Mouse (Mus musculus) spleen, adult 18-20 months (tissue): Measurements from ENCODE around the gene Tead1.
"Not testable (repeated sequence)": the region's sequence is repeated elsewhere in the genome, so short reads cannot be mapped to it uniquely, and the experiment has no call there.

Experiments used
- DNase-seq, 2 experiments: peaks; one replicate each; pipeline ENCODE4 v3.0.0; 2022; ENCODE audit warnings: mixed read lengths in 2 of 2

Gene Tead1

GRCm38 (mm10) chr7:112868551-112869465 is 189.7 kb downstream of the Tead1 start:
- DNase-seq, result peak in 1 of 2 experiments; percentile 22

DNA sequence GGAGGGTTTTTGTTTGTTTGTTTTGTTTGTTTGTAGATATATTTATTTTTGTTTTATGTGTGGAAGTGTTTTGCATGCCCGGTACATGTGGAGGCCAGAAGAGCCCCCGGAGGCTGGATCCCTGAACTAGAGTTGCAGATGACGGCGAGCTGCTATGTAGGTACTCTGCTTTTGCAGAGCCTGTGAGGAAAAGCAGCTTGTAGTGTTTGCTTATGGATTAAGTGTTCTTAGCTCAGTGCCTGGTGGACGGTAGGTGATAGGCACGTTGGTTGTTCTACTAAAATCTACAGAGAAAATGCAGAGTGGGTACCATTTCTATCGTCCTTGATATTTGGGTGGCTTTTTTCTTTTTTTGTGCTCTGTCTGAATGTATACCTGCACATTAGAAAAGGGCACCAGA is 192.6 kb downstream of the Tead1 start:
- DNase-seq, result no peak

DNA sequence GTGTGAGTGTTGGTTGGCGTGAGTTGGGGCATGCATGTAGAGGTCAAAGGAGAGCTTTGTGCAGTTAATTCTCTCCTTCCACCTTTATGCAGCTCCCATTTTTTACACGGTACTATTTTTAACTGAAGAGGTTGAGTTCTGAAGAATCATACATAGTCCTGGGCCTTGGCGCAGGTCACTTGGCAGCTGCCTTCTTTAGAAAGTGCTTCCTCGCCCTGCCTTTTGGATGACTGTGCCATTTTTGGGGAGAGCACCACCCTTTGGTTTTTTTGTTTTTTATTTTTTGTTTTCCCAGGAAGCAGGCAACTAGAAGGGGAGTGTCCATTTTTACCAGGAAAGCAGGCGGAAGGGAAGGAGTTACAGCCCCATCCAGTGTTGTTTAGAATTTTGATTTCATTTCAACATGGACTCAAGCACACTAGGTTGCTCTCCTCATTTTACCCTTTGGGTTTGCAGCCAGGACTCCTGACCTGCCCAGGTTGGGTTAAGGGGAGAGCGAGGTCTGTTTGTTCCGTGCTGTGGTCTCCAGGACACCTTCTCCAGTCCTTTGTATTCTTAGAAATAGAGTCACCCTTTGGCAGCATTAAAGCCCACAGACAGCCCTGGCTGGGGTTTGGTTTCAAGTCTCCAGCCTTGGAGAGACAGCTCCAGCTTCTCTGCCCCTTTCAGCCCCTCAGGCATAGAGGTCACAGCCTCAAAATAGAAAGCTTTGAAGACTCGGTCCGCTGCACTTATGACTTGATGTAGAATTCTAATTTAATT is 193.5 kb downstream of the Tead1 start:
- no peak for DNase-seq

GRCm38 (mm10) chr7:112876128-112876527 is 197.0 kb downstream of the Tead1 start:
- DNase-seq, result no peak

DNA sequence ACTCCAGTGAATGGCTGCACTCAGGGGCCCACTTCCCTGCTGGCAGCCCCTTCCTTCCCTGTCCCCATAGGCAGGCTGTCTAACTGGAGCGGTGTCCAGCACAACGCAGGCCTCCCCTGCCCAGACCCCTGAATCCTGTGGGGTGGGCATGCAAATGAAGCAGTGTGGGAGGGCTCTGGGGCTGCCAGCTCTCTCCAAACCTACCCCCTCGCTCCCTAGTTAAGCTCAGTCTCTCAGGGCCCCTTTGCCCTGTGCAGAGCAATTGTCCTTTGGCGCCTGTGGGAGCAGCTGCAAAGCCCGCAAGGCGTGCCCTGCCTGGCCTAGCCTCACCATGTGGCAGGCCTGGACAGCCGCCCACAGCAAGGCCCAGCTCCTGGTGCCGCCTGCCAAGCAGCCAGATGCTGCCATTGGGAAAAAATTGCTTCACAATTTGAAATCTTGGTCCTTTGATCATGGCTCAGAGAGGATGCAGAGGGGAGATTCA is 204.7 kb downstream of the Tead1 start:
- DNase-seq, result no peak

- DNase-seq, result no peak
These were observed 206.4 kb downstream of the Tead1 start for GRCm38 (mm10) chr7:112885546-112885945.

GRCm38 (mm10) chr7:112891883-112892282 is 212.8 kb downstream of the Tead1 start:
- DNase-seq, result no peak

DNA sequence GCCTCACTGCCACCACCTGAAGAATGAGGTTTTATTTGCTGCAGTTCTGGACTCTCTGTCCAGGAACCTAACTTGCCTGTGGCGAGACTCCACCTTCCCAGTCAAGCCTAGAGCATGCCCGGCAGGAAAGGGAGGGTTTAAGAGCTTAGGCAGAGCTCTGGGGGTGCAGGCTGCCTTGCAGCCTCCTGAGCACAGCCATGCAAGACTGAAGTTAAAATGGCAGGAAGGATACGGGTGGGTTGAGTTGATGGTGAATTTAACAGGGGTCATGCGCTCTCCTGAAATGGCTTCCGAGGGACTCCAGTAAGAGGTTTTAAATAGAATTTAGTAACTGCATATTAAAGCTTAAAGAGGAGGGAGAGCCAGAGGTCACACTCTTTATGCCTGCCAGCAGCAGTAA is 213.5 kb downstream of the Tead1 start:
- no peak for DNase-seq

DNA sequence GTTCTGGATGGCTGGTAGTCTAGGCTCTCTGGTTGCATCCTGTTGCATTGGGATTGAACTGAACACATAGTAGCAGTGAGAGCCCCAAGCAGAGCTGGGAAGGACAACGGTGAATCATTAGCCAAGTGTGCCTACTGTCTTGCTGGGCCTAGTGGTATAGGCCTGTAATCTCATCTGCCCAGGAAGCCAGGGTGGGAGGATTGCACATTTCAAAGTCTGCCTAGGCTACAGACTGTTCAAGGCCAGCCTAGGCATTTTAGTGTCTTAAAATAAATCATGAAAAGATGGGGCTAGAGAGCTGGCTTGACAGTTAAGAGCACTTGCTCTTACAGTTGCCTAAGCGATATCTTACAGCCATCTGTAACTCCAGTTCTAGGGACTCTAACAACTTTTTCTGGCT is 217.2 kb downstream of the Tead1 start:
- no peak for DNase-seq

- DNase-seq, result no peak
These were observed 222.6 kb downstream of the Tead1 start for GRCm38 (mm10) chr7:112901710-112902109.

- DNase-seq, result no peak
These were observed 227.7 kb downstream of the Tead1 start for GRCm38 (mm10) chr7:112906848-112907247.

DNA sequence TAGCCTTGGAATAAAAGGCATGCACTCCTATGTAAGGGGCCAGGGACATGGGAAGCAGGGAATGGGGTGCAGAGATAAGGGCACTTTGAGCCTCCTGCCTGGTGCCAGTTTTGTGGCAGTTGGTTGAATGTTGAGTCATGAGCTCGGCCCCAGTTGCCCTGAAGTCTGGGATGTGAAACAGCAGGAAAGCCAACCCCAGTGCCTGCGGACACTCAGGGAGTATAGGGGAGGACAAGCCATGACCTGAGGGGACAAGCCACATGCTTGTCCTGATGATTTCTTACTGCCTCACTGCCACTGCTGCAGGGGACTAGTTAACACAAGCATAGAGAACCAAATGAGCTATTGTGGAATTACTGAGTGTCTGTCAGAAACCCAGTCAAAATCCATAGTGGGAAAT is 228.3 kb downstream of the Tead1 start:
- no peak for DNase-seq

DNA sequence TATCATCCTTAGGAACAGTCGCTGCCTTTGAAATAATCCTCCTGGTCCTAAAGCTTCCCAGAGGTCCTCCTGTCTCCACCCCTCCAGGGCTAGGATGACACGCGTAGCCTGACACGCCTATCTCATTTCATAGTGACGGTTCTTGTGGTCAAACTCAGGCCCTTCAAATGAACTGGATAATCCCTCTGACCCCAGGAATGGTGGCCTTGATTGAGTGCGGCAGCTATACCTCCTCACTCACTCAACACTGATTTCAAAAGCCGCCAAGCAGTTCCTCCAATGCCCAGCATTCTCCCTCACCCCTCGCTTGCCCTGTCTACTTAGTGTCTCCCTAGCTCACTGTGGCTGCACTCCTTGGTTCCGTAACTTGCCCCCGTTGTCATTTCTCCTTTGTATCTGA is 230.0 kb downstream of the Tead1 start:
- DNase-seq, result no peak

- DNase-seq, result no peak
These were observed 233.9 kb downstream of the Tead1 start for GRCm38 (mm10) chr7:112912969-112913368.

- DNase-seq, result no peak
These were observed 236.5 kb downstream of the Tead1 start for GRCm38 (mm10) chr7:112915571-112915970.

DNA sequence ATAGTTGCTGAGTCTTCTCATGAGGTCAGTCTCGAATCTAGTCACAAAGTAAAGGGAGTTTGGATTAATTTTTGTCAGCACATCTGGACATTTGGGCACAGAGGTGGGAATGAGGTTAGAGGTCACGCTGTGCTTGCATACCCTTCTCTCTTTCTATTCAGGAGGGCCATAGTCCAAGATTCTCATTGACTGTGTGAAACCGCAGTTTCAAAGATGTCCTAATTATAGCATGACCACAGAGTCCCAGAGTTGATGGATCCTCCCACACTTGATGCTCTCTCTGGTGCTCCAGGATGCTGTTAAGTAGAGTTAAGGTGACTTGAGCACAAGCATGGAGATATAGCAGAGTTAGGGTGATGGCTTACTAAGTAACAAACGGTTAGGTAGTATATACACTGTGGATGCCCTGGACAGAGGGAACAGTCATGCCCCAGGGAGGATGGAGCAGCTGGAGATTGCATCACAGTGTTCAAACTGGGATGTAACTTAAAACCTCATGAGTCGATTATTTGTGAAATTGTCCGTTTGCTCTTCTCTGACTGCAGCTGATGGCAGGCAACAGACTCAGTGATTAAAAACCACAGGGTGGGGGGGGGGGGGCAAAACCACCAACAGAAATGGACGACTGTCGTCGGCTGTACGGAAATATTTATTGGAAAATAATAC is 238.6 kb downstream of the Tead1 start:
- DNase-seq, result no peak

- no peak for DNase-seq
These were observed 239.3 kb downstream of the Tead1 start for GRCm38 (mm10) chr7:112918279-112918991.

DNA sequence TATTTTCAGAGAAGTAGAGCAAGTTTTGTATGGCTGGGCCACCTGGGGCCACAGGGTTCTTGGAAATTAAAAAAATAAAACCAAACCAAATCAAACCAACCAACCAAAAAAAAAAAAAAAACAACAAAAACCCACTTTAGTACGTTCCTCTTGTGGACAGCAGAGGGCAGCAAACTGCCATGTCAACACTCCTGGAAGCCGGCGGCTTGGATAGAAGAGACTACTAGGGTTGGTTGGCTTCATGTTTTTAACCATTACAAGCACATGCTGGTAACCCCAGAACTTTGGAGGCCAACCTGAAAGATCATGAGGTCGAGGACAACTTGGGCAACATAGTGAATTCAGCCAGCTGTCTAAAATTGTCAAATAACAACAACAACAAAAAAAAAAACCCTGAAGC is 240.7 kb downstream of the Tead1 start:
- DNase-seq, result peak in 1 of 2 experiments; percentile 11

GRCm38 (mm10) chr7:112922801-112923200 is 243.7 kb downstream of the Tead1 start:
- no peak for DNase-seq

- DNase-seq, result no peak
These were observed 244.6 kb downstream of the Tead1 start for GRCm38 (mm10) chr7:112923712-112924111.

GRCm38 (mm10) chr7:112930669-112931068 is 251.6 kb downstream of the Tead1 start:
- no peak for DNase-seq

DNA sequence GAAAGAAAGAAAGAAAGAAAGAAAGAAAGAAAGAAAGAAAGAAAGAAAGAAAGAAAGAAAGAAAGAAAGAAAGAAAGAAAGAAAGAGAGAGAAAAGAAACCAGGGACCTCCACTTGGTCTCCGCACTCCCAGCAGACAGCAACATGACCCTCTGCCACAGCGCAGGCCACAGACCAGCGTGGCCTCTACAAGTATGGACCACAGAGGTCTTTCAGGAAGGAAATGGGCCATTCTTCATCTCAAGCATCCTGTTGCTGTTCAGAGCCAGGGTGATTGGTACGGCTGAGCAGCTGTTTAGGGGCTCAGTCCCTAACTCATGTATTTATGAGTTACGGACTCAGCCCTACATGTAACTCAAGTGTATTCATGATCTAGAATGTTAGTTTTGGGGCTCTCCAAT is 256.8 kb downstream of the Tead1 start:
- DNase-seq, result not testable (repeated sequence)

GRCm38 (mm10) chr7:112937089-112937488 is 258.0 kb downstream of the Tead1 start:
- no peak for DNase-seq
